Mouse (Mus musculus) heart, adult 11 months (tissue): ENCODE data around the gene Mmp15.

ENCODE experiments used
- DNase-seq: peaks from one replicate; pipeline ENCODE4 v3.0.0; 2022

Gene Mmp15

GRCm38 (mm10) chr8:95344668-95345067, 7.4 kb upstream of the Mmp15 start:
- DNase-seq, result no peak

DNA sequence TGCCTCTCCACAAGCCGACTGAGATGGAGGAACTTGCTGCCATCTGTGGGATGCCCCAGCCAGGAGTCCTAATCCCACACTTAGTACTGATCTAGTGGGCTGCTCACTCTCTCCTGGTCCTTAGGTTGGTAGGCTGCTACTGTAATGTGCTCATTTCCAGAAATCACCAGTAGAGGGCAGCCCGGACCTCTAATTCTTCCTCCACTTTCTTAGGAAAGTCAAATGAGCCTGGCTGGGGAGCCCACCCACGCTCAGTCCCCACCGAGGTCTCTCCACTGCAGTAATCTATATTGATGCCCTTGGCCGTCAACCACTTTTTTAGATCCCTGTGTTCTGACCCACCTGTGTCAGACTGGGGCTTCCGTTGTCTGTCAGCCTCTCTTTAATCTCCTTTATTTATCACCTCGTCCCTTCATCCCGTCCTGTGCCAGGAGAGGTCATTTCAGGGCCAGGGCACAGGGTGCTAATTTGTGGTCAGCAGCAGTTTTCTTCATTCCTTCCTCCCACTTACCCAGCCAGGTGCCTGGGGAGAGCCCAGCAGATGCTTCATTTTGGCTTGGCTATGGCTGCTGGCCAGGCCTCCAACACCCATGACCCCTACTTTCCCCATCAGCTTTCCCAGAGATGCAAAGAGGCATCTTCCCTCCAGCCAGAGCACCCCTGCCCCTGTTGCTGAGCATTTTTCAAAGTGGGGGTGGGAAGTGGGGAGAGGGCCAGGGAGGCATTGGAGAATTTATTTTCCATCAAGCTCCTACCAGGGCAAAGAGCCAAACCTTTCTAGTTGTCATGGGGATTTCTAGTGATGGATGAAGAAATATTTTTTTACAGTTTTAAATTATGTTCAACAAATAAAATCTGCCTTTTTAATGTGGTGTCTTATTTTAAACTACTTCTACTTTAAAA, 5.2 kb upstream of the Mmp15 start:
- peak; percentile 94 for DNase-seq

GRCm38 (mm10) chr8:95348356-95348755, 3.7 kb upstream of the Mmp15 start:
- DNase-seq, result no peak

DNA sequence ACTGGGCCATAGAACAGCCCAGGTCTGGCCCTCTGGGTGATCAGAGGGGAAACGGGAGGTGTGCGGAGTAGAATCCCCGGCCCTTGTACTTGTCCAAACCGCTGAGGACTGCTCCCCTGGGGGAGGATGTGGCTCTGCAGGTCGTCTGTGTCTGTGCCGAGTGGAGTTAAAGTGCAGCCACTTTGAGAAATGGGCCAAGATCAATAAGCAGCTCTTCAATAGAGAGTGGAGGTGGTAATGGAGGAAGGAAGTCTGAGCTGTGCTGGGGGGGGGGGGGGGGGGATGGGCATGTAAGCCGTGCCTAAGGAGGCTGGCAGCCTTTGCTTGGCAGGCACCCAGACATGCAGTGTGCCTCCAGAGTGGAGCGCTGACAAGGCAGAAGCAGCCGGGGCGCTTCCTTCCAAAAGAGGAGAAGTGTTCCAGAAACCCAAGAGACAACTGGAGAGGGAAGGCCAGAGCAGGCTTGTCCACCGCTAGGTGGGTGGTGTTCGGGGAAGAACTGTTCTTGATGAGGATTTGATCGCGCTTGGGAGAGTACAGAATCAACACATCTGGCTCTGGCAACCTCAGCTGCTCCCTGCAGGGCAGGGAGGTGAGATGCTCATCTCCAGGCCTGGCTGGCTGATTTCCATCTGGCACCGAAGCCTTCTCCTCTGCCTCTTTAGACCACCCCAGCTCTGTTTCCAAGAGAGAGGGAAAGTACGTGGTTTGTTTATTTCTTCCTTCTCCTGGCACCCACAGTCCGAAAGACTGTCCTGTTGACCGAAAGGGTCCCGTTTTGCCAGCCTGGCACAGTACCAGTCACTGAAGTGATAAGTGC, 3.0 kb upstream of the Mmp15 start:
- peak; percentile 96 for DNase-seq

DNA sequence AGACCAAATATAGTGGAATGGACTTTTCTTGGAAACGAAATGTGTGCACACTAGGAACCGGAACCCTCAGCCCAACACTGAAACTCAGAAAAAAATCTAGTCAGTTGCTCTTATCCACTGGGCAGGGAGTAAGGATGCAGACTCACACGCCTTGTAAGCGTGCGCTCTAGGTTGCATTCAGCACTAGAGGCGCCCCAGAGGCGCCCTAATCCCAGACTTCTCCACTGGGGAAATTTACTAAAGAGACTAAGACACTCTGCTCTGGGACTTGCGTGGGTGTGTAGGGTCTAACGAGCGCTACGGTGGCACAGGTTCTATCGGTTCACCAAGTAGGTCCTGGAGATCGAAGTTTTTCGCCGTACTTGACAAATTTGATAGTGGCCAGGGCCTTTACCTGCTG, 607 bp upstream of the Mmp15 start:
- DNase-seq, result no peak

DNA sequence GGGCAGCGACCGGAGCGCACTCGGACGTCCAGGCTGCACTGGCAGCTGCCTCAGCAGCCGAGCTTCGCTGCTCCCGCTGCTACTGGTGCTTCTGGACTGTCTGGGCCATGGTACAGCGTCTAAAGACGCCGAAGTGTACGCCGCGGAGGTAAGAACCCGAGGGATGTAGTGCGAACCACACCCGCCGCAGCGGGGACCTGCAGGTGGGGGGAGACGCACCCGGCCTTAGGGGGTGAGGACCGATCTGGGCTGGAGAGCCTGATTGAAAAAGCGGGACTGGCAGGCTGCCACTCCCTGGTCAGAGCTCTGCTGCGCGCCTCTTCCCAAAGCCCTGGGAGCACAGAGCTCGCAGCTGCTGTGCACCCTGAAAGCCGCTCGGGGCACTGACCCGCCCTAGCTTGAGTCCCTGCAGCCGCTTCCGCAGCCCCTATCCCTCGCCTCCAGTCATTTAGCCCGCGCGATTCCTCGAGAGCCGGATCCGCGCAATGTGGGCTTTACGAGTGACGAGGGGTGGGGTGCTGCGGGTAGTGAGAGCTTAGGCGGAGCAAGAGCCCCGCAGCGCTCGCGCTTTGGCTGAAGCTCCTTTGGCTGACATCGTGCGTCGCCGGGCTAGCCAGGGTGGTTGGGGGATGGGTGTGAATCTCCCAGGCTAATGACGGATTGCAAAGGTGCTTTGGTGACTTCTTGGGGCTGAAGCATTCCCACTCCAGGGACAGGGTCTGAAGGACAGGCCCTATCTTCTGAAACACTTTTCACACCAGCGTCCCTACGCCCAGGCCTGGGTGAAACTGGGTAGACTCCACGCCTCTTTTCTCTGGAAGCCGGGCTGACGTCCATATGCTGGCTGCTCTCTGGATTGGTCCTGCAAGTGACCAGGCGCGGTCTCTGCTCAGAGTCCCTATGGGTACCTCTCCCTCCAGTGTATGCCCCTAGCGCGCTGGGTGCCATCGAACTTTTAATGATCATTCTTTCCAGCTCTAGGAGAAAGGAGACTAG, 1.1 kb downstream of the Mmp15 start:
- DNase-seq, result peak; percentile 96

- DNase-seq, result no peak
Measured at GRCm38 (mm10) chr8:95354606-95355005, 2.5 kb downstream of the Mmp15 start.

DNA sequence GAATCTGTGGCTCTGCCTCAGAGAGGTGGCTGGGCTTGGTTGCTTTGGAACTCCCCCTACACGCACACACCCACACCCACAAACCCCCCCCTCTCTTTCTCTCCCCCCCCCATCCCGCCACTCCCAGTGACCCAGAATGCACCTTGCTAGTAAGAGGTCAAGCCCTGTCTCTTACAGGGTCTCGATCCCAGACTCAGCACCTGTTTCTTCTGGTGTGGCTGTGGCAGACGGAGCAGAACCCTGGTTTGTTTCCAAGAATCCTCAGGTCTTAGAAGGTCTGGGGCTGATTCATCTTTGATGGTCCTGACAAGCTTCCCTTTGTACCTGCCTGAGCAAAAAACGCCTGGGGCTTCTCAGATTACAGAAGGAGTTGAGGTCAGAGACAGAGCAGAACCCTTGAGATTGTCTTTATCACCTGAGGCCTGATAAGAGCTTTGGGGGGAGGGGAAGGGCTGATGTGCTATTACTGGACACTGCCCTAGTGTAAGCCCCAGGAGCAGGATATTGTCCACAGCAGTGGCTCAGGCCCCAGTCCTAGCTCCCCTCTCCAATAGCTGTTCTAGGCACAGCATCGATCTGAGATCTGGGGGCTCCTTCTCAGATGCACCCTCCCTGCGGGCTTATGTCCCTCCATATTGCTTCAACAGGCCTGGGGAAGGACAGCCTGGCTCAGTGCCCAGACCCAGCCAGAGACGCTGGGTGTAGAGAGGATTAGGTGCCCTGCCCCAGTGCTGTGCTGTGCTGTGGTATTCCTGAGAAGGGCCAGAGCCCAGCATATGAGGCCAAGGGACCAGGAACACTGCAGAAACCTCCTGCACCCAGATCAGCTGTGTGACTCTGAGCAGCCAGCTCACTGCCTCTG, 6.7 kb downstream of the Mmp15 start:
- peak; percentile 94 for DNase-seq

DNA sequence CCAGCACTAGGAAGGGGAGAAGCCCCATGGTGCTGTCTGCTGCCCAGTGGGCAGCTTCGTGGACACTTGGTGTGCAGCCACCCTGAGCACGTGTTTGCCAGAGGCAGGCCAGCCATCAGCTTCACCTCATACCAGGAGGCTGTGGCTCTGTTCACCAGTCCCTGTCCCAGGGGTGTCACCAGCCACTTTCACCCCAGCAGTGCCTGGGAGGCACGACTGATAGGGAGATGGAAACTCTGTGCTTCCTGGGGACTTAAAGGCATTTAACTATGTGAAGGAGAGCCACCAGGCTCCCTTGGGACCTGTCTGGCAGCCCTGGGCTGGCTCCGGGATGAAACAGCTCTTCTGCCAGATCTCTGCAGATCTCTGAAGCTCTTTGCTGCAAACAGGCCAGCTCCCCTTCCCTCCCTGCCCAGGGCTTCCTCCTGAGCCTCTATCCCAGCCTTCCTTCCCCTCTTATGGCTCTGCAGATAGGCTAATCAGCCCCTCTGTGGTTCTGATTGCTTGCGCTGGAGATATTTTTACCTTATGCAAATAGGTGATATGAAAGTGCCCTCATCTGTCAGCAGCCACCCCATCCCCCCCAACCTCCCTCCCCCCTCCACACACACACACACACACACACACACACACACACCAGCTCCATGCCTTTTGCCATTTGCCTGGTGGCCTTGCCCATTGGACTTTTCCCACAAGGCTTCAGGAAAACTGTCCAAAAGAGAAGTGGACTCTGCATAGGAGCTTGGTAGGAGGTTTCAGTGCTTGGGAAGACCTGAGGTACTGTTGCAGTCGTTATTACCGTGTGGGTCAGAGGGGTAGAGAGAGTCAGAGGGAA, 8.3 kb downstream of the Mmp15 start:
- peak; percentile 95 for DNase-seq

- DNase-seq, result peak; percentile 74
Measured at GRCm38 (mm10) chr8:95361016-95361341, 8.9 kb downstream of the Mmp15 start.

DNA sequence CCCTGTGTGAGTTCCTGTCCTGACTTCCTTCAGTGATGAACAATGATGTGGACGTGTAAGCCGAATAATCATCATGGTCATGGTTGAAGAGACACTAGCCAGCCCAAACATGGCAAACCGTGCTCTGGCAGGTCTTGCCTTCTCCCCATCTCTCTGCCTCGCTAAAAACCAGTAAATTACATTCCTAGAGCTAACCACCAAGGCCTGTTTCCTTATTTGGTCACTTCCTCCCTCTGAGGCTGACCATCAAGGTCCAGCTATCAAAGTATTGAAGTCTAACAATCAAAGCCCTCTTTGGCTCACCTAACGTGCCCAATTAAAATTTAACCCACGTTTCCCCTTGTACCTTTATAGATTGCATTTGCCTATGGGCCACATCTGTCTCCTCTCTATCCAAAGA, 10.2 kb downstream of the Mmp15 start:
- DNase-seq, result peak; percentile 67

GRCm38 (mm10) chr8:95363849-95364248, 11.8 kb downstream of the Mmp15 start:
- DNase-seq, result no peak

DNA sequence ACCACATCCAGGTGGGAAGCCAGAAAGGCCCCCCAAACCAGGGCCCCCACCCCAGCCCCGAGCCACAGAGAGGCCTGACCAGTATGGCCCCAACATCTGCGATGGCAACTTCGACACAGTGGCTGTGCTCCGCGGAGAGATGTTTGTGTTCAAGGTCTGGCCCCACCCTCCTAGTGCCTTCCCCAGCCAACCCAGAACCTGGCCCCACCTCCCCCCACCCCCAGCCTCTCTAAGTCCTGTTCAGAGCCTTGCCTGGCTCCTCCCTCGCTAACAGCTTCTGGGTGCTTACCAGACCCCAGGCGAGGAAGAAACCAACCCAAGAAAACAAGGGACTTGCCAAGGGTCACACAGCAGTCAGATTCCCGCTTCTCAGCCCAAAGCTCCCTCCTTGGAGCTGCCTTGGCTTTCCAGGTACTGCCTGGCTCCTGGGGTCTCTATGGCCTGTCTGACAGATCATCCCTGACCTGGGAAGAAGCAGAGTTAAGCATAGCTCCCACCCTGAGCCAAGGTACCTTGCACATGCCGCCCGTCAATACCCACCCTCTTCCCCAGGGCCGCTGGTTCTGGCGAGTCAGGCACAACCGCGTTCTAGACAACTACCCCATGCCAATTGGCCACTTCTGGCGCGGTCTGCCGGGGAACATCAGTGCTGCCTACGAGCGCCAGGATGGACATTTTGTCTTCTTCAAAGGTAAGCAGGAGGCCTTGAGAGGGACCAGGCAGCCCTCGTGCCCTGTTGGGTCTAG, 17.7 kb downstream of the Mmp15 start:
- DNase-seq, result no peak

- DNase-seq, result peak; percentile 97
Measured at GRCm38 (mm10) chr8:95373389-95374002, 21.4 kb downstream of the Mmp15 start.

GRCm38 (mm10) chr8:95374429-95374828, 22.4 kb downstream of the Mmp15 start:
- DNase-seq, result peak; percentile 94

DNA sequence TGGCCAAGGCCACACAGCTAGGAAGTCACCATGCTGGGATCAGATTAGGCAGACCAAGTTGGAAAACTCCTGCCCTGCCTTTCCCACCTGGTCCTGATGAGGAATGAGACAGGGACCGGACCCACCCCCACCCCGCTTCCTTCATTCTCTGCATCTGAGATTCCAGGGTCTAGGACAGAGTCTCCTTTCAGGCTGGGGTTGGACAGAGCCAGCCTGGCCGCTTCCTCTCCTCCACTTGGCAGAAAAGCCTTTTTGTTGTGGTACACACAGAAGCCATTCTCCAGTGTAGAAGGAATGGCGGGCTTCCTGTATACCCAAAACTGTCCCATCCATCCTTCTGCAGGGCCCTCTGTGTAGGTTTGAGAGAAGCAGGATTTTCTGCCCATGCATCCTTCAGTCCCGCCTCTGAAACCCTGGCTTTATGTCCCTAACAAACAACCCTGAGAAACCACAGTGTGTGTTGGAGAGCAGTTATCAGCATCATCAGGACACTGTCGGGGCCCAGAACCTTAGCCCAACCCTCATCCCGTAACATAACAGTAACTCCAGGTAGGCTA, 23.4 kb downstream of the Mmp15 start:
- no peak for DNase-seq

DNA sequence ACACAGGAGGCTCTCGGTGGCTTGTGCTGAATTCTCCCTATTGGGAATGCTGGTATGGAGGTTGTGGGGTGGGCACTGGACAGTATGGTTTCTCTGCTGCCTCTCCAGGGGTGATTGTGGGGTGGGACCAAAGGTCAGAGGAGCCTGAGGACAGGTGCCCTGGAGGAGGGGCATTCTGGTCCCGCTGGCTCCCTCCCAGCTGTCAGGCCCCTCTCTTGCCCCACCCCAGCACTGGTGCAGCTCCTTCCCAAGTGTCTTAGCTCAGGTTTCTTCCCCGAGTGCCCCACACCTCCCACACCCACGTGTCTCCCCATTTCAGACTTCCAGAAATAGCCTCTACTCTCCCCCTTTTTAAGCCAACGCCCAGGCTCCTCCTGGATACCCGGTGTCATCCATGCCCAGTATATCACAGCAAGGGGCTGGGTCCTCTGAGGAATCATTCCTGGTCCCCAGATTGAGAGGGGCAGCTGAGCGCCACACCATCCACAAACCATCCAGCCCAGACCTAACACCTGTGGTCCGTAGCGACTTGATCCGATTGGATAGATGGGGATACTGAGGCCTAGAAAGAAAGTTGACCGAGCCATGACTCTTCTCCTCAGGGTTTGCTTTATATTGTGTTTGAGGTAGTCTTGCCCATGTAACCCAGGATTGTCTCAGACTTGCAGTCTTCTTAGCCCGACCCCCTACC, 24.4 kb downstream of the Mmp15 start:
- no peak for DNase-seq

GRCm38 (mm10) chr8:95377101-95377500, 25.0 kb downstream of the Mmp15 start:
- DNase-seq, result peak; percentile 84

- DNase-seq, result peak; percentile 95
Measured at GRCm38 (mm10) chr8:95377863-95378291, 25.8 kb downstream of the Mmp15 start.
